Comparison of ENCODE assay signal across 11 mouse cellular contexts in genomic region chr2:131941501-131941900, GRCm38 (mm10).
"Had no signal": no experiment of that assay in that cellular context is flagged by ENCODE, and none has a peak within 500 bp of the region (broad histone marks: within the 10 kb centered on the region; RNA-seq: fewer than 3 reads in every experiment).

No protein-coding gene starts in this region.

- DNase-seq: kidney, adult 8-10 months; kidney, postnatal 14 days; kidney, postnatal 4 days; left cerebral cortex, postnatal 4 days; liver, postnatal 0 days; lung, embryonic 14.5 days; retina, postnatal 1 day; right cerebral cortex, postnatal 14 days; right cerebral cortex, postnatal 4 days; thymus, adult 18-20 months; thymus, postnatal 36 days had no signal
